Mouse (Mus musculus): ENCODE measurements around the gene Gm17655.

Gm17655 gene

GRCm38 (mm10) chr5:110072413-110072812, at the start of gene Gm17655:
TSS of gene Gm17655 (minus strand) at chr5:110072513.
- WGBS, result 68% methylated on average over 2 of the region's 2 CpGs

GRCm38 (mm10) chr5:110109991-110110441, 37.7 kb upstream of the Gm17655 start, which contains the start of gene Zfp605:
TSS of gene Zfp605 (plus strand) at chr5:110110092.
- under 1% methylated on average over 12 of the region's 12 CpGs for WGBS

GRCm38 (mm10) chr5:110108305-110108628, 36.0 kb upstream of the Gm17655 start:
- 0% methylated on average over 7 of the region's 7 CpGs for WGBS

- under 1% methylated on average over 70 of the region's 71 CpGs for WGBS
Measured at GRCm38 (mm10) chr5:110107581-110108304, 35.4 kb upstream of the Gm17655 start, which contains the start of gene Gtpbp6. TSS of gene Gtpbp6 (minus strand) at chr5:110108197.

- 15% methylated on average over 41 of the region's 41 CpGs for WGBS
Measured at GRCm38 (mm10) chr5:110106901-110107564, 34.7 kb upstream of the Gm17655 start.

GRCm38 (mm10) chr5:110106140-110106871, 34.0 kb upstream of the Gm17655 start:
- 89% methylated on average over 26 of the region's 26 CpGs for WGBS

- 95% methylated on average over 36 of the region's 36 CpGs for WGBS
Measured at GRCm38 (mm10) chr5:110104616-110105380, 32.5 kb upstream of the Gm17655 start.

GRCm38 (mm10) chr5:110103901-110104615, 31.7 kb upstream of the Gm17655 start:
- 88% methylated on average over 27 of the region's 27 CpGs for WGBS

- WGBS, result 81% methylated on average over 19 of the region's 19 CpGs
Measured at GRCm38 (mm10) chr5:110102853-110103625, 30.7 kb upstream of the Gm17655 start.

GRCm38 (mm10) chr5:110102429-110102828, 30.1 kb upstream of the Gm17655 start:
- 88% methylated on average over 13 of the region's 13 CpGs for whole genome bisulfite sequencing

GRCm38 (mm10) chr5:110101716-110102347, 29.5 kb upstream of the Gm17655 start:
- WGBS, result 17% methylated on average over 34 of the region's 34 CpGs

GRCm38 (mm10) chr5:110100921-110101631, 28.8 kb upstream of the Gm17655 start:
- 1% methylated on average over 36 of the region's 37 CpGs for WGBS

- WGBS, result 13% methylated on average over 25 of the region's 25 CpGs
Measured at GRCm38 (mm10) chr5:110099656-110100580, 27.6 kb upstream of the Gm17655 start, which contains the start of gene Plcxd1. TSS of gene Plcxd1 (plus strand) at chr5:110099969.

GRCm38 (mm10) chr5:110098991-110099477, 26.7 kb upstream of the Gm17655 start:
- 29% methylated on average over 1 of the region's 1 CpGs for WGBS

GRCm38 (mm10) chr5:110094847-110095213, 22.5 kb upstream of the Gm17655 start:
- 3% methylated on average over 4 of the region's 4 CpGs for WGBS

GRCm38 (mm10) chr5:110094030-110094846, 21.9 kb upstream of the Gm17655 start, which contains the start of gene Gm35315:
TSS of gene Gm35315 (minus strand) at chr5:110094420.
- WGBS, result under 1% methylated on average over 25 of the region's 25 CpGs

GRCm38 (mm10) chr5:110091546-110091945, 19.2 kb upstream of the Gm17655 start:
- WGBS, result 60% methylated on average over 2 of the region's 2 CpGs
